Mouse (Mus musculus) spleen, adult 2 months (tissue): ENCODE data around the gene Adam1a.
A peak's percentile ranks its signal among the peaks of the same experiment; 100 is the strongest.

ENCODE experiments used
- CTCF ChIP-seq: fragments of 200-500 bp; IDR thresholded peaks from 2 replicates; pipeline ENCODE4 v1.5.1; 2011; ENCODE audit warnings: mild to moderate bottlenecking, inconsistent platforms; ENCODE audit not compliant: insufficient read depth, insufficient read length, insufficient replicate concordance; ENCODE audit errors: extremely low read depth
- POLR2A ChIP-seq: fragments of 200-500 bp; IDR thresholded peaks from 2 replicates; pipeline ENCODE4 v1.6.1; 2011; ENCODE audit warnings: low read depth, low read length, inconsistent platforms

GRCm38 (mm10) chr5:121545793-121546529 is 679 bp upstream of the Adam1a start, which contains the start of gene Mapkapk5:
- TF ChIP-seq CTCF (no peak), POLR2A (peak; percentile 22; the same call in 1 of the 2 replicates)
